Mouse (Mus musculus): ENCODE measurements around the gene Hmgxb4.

Hmgxb4 gene

DNA sequence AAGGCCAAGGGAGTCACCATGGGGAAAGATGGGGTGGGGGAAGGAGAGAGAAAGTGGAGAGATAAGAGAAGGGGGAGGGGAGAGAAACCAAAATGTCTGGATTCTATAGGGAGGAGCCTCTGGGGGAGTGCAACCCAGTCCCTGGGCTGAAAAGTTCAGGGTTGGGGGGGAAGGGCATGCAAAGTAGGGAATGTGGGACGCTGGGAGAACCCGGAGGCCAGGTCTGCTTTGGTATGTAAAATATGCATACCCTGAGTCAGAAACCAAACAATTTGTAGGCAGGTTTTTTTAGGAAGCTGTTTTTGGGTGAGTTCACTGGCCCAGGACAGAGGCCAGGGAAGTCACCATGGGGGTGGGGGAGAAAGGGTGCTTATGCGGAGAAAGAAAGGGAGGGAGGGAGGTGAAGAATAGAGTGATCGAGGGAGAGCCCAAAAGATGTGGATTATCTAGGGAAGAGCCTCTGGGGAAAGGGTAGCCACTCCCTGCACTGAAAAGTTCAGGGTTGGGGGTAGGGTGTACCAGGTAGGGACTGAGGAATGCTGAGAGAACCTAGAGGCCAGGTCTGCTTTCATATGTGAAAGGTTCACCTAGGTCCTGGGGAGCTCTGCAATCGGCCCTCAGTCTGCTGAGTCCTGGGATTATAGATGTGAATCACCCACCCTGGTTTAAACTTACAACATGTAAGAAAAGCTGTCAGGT lies 25.3 kb downstream of the Hmgxb4 start:
- DNase-seq (ENCODE audit: low spot score in 2 of 2), result no peak

DNA sequence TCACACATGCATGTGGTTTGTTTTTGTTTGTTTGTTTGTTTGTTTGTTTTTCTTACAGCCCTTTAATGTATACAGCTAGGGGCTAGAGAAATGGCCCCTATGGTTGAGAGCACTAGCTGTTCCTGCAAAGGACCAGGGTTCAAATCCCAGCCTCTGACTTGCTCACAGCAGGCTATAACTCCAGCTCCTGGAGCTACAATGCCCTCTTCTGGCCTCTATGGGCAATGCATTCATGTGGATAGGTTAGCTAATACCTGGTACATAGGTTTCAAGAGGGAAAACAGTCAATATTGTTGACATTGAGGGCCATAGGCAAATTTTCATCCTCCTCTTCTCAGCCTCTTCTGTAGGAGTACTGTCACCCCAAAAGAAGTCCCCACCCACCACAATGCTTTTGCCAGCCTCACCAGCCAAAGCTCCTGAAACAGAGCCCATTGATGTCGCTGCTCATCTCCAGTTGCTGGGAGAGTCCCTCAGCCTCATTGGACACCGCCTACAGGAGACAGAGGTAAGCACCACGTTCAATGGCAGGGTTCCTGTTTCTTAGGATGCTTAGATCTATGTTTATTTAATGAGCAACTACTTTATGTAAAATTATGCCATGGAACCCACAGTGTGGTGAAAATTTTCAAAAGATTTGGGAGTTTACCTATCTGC lies 30.6 kb downstream of the Hmgxb4 start:
- no peak for DNase-seq (ENCODE audit: low spot score in 2 of 2)

DNA sequence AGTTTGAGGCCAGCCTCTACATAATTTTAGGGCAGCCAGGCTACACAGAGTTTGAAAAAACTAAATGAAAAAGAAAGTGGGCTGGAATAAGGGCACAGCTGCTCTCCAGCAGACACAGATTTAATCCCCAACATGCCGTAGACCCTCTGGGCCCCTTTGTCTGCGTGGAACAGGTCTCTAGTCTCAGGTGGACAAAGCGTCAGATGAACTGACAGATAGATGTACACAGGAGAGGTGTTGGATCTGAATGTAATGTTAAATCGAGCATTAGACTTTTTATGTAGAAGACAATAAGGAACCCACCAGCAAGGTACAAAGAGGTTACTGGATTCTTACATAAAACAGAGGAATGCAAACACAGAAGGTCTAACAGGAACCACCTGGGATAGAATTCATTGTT lies 32.7 kb downstream of the Hmgxb4 start:
- DNase-seq (ENCODE audit: low spot score in 2 of 2), result no peak

- no peak for DNase-seq (ENCODE audit: low spot score in 2 of 2)
Observed at GRCm38 (mm10) chr8:75030453-75031024, 37.4 kb downstream of the Hmgxb4 start.

DNA sequence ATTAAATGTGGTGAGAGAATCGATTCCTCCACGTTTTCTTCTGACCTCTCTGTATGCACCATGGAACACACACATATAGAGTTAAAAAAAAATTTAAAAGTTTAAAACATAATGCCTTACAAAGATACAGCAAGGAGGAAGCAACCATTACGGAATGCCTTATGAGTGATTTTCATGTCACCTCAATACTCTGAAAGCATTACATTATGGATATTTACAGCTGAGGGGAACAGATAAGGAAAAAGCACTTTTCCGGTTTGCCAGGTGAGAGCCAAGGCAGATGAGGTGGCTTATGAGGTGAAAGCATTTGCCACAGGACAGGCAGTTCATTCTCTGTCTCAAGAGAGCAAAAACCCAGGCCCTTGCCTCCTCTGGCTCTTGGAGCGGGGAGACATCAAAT lies 39.8 kb downstream of the Hmgxb4 start:
- DNase-seq (ENCODE audit: low spot score in 2 of 2), result no peak

DNA sequence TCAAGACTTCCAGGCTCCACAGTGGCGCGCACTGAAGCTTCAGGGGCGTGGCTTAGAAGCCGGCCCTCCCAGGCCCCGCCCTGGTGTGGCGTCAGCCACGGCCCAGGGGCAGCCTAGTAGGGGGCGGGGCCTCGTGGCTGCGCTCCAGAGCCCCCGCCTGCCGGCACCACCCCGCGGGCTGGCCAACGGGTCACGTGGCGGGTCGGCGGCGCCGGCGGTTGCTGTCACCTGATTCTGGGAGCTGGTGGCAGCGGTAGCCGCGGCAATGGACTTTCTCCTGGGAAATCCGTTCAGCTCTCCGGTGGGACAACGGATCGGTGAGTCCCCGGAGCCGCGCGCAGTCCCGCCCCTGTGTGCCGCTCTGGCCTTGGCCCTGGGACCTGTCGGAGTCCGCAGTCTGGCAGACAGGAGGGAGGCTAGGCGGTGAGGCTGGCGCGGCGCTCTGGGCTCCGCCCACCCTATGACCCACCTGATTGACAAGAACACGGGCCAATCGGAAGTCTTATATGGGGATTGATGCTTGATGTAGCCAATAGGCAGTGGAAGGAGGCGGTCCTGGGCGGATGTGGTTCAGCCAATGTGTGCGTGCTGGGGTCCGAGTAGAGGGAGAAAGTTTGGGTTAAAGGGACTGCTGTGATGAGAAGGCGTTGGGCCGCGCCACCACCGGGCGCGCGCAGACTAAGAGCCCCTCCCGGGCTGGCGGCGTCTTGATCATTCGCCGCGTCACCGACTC lies 40.5 kb downstream of the Hmgxb4 start, which contains the start of gene Tom1:
TSS of gene Tom1 (plus strand) at position 195 of the 733 bp plus-strand sequence.
- peak; percentile 98 to 99 for DNase-seq (ENCODE audit: low spot score in 2 of 2)

- DNase-seq (ENCODE audit: low spot score in 2 of 2), result no peak
Observed at GRCm38 (mm10) chr8:75034285-75034684, 41.1 kb downstream of the Hmgxb4 start.

DNA sequence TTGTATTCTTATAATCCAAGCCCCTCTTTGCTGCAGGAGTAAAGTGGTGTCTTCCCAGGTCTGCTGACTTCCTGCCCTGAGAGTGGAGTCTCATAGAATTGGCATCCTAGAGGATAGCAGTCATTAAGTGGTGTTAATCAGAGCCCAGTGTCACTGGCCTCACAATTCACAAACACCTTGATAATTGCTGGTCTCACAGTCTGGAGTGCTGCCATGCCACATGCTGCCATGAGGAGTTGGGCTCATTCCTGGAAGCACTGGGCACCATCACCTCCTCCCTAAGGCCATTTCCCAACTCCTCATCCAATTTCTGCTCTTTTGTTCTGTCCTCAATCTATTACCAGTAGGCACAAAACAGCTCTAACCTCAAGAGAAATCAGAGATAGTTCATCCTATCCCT lies 42.5 kb downstream of the Hmgxb4 start:
- DNase-seq (ENCODE audit: low spot score in 2 of 2), result no peak

DNA sequence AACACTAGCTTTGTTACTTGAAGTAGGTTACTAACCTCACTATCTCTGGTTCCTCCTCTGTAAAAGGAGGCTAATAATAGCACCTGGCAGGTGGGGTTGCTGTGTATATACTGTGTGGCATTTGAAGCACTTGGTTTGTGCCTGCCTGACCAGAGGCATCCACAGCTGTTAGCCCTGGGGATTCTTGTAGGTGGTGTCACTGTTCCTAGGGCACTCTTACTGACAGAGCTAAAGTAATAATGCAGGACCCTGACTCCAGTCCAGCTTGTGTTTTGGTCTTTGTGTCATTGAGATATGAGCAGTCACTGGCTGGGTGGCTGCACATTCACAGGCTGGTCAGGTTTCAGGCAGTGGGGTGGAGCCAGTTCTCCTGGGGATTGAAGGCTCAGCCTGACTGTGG lies 45.3 kb downstream of the Hmgxb4 start:
- no peak for DNase-seq (ENCODE audit: low spot score in 2 of 2)

- DNase-seq (ENCODE audit: low spot score in 2 of 2), result no peak
Observed at GRCm38 (mm10) chr8:75039754-75040153, 46.6 kb downstream of the Hmgxb4 start.

GRCm38 (mm10) chr8:75042171-75042570 lies 49.0 kb downstream of the Hmgxb4 start:
- DNase-seq (ENCODE audit: low spot score in 2 of 2), result no peak

DNA sequence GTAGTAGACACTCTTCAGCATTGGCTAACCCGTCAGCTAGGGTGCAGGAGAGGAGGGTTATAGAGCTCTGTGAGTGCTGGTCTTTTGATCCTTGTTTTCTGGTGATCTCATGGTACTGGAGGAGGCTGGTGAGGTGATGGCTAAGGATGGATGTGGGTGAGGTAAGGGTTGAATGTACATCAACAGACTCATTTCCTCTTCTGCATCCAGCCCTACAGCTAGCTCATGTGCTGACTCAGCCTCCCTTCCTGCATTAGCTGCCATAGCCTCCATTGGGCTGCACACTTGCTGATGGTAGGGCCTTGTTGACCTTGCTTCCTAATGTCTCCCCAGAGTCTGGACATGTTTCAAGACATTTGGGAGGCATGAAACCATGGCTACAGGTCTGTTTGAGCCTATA lies 49.8 kb downstream of the Hmgxb4 start:
- DNase-seq (ENCODE audit: low spot score in 2 of 2), result no peak

DNA sequence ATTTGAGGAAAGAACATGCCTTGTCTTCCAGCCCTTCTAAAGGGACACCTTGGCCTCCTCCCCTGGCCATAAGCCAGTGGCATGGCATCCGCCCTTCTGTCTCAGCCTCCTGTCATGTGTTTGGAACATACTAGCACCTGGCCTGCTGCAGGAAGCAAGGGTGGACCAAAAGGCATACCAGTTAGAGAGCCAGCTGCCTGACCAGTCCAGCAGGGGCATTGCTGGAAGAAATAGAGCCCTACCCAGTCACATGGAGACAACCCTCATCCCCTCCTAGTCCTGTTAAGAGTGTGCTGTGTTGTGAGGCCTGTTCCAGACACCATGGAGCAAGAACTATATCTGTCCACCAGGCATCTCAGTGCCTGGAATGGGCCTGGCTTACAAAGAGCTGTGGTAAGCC lies 53.1 kb downstream of the Hmgxb4 start:
- DNase-seq (ENCODE audit: low spot score in 2 of 2), result no peak

DNA sequence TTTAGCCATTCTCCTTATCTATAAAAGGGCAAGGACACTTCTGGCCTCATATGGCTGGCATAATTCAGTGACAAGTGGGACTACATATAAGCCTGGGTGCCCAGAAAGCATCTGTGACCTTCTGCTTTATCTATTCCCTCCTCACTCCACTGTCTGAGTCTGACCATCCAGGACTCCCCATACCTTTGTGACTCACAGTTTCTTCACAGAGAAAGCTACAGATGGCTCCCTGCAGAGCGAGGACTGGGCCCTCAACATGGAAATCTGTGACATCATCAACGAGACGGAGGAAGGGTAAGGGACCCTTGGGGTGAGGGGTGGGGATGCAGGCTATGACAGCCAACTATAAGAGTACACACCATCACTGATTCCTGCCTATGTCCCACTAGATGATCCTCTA lies 54.6 kb downstream of the Hmgxb4 start:
- no peak for DNase-seq (ENCODE audit: low spot score in 2 of 2)

DNA sequence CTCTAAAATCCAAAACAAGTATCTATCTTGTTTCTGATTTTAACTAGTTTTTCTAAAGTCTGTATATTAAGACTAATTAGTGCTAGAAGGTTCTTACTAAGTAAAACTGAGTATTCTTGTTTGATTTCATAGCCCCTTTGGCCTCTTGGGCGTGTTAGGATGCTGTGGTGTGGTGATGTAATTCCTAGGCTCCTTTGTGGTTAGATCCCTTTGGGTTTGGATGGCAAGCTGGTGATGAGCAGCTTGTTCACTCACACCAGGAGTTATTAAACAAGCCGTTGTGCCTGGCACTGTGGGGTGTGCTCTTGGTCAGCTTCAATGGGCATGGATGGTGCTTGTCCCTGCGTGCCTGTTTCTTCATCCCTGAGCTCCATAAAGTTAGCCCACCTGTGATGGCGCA lies 60.2 kb downstream of the Hmgxb4 start:
- DNase-seq (ENCODE audit: low spot score in 2 of 2), result no peak

DNA sequence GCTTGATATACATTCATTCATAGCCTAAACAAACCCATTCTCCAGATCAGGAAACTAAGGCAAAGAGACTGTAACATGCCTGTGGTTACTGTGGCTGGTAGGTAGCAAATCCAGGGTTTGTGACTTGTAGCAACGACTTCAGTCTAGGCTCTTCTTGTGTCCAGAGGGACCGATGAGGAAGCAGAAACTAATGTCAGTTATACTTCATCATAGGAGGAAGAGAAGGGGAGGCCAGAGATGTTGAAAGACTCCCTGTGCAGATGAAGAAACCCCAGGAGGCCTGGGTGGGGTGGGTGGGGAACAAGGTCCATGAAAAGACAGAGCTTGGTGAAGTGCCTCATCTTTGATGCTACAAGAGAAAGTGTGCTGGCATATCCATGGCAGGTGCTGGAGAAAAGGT lies 62.5 kb downstream of the Hmgxb4 start:
- no peak for DNase-seq (ENCODE audit: low spot score in 2 of 2)

DNA sequence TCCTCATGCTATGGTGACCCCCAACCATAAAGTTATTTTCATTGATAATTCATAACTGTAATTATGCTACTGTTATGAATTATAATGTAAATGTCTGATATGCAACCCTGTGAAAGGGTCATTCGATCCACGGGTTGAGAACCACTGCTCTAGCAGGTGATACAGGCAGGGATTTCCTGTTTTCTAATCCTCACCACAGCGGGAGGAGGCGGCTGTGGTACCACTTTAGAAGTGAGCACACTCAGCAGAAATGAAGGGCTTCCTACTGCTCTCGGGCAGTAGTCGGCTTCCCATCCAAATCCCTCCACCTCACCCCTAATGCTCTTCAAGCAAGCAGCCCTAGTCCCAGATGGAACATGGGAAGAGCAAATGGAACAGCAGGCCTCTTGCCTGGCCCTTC lies 66.9 kb downstream of the Hmgxb4 start:
- no peak for DNase-seq (ENCODE audit: low spot score in 2 of 2)

GRCm38 (mm10) chr8:75060815-75061214 lies 67.7 kb downstream of the Hmgxb4 start:
- DNase-seq (ENCODE audit: low spot score in 2 of 2), result no peak

DNA sequence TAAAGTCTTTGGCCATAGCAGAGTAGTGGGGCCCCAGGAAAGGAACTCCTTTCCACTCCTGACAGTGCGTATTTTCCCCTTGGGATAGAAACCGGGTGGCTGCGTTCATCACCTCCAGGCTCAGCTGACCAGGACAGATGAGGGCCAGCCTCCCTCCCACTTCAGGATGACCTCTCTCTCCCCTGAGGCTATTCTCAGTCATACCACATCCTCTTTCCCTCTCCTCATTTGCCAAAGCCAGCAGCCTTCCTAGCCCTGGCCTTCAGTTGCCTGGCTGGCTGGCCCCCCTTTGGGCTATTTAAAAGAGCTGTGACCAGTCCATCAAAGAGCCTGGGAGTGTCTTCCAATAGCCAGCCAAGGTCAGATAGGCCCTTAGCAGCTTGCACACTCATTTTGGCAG lies 70.1 kb downstream of the Hmgxb4 start:
- no peak for DNase-seq (ENCODE audit: low spot score in 2 of 2)

DNA sequence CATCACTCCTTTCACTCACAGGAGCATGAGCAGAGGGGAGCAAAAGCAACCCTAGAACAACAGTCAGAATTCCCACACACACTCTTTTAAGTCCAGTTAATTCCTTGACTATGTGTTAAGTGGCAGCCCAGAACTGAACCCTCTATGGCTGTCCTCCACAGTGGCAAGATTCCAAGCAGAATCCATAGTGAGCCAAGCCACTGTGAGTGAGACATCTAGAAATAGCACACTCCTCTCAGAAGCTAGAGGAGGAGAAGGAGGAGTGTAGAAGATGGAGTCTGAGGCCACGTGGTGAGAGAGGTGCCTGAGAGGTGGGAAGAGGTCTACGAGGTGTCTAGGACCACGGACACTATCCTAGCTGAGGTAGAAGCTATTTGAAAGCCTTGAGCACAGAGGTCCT lies 71.6 kb downstream of the Hmgxb4 start:
- no peak for DNase-seq (ENCODE audit: low spot score in 2 of 2)

DNA sequence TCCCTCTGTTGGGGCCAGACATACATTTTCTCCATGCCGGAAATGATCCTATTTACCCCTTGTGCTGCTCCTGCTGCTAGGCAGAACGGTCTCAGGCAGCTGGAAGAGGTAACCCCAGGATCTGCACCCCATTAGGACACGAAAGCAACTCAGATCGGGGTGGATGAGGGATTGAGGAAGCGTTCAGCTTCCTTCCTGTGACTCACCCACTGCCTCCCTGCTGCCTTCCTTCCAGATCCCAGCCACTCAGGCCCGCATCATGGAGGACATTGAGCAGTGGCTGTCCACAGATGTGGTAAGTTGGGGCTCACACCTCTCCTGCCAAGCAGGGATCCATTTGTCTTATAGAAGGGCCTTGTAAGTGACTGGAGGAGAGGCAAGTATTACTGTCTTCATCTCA lies 74.1 kb downstream of the Hmgxb4 start:
- no peak for DNase-seq (ENCODE audit: low spot score in 2 of 2)

- no peak for DNase-seq (ENCODE audit: low spot score in 2 of 2)
Observed at GRCm38 (mm10) chr8:75070297-75070696, 77.1 kb downstream of the Hmgxb4 start.
